Mouse (Mus musculus) midbrain, embryonic 15.5 days (tissue): ENCODE data around the gene Tmem98. TPM values are rescaled to one million over a fixed set of nuclear protein-coding genes. Genes with fewer than 3 reads are reported as not detected.

Source experiments
- ATAC-seq: fragments of 200-750 bp; cut with Nextera tagmentation; replicated peaks from 2 replicates; pipeline ENCODE4 v1.8.0; 2017; ENCODE audit warnings: moderate TSS enrichment
- H3K27ac ChIP-seq: fragments of 300-500 bp; sonication (generic); 2 replicates; pipeline ENCODE4 v1.5.1; 2015; ENCODE audit warnings: mild to moderate bottlenecking, inconsistent platforms
- H3K27me3 ChIP-seq: fragments of 300-500 bp; sonication (generic); replicated peaks from 2 replicates; pipeline ENCODE4 v1.6.1; 2015; ENCODE audit warnings: inconsistent platforms
- H3K36me3 ChIP-seq: fragments of 300-500 bp; sonication (generic); replicated peaks from 2 replicates; pipeline ENCODE4 v1.6.1; 2015; ENCODE audit warnings: inconsistent platforms
- H3K4me1 ChIP-seq: fragments of 300-500 bp; sonication (generic); 2 replicates; pipeline ENCODE4 v1.6.1; 2015; ENCODE audit warnings: inconsistent platforms
- H3K4me2 ChIP-seq: fragments of 300-500 bp; sonication (generic); 2 replicates; pipeline ENCODE4 v1.6.1; 2015; ENCODE audit warnings: inconsistent platforms, mild to moderate bottlenecking, moderate library complexity
- H3K4me3 ChIP-seq: fragments of 300-500 bp; sonication (generic); 2 replicates; pipeline ENCODE4 v1.5.1; 2015; ENCODE audit warnings: mild to moderate bottlenecking, inconsistent platforms
- H3K9ac ChIP-seq: fragments of 300-500 bp; sonication (generic); 2 replicates; pipeline ENCODE4 v1.6.1; 2015; ENCODE audit warnings: mild to moderate bottlenecking, inconsistent platforms
- H3K9me3 ChIP-seq: fragments of 300-500 bp; sonication (generic); 2 replicates; pipeline ENCODE4 v1.6.1; 2016; ENCODE audit warnings: inconsistent platforms
- whole genome bisulfite sequencing: fragments of 180-500 bp; shearing (Covaris S2); methylation state at CpG from one replicate; pipeline ENCODE4 v1.1.7; 2015; ENCODE audit warnings: mixed read lengths; 5-methylcytosine and 5-hydroxymethylcytosine counted together
- polyA plus RNA-seq: library from polyadenylated mRNA; unstranded; fragments of >200 nt; fragmentation: Nextera tagmentation; extraction: Ambion mirVana; gene quantifications from 2 replicates; pipeline ENCODE4 v1.2.1, GENCODE M21; 2015

Tmem98 gene
- polyA plus RNA-seq, 1 experiment from 2014 or later = 25.3 TPM

- no peak overlapping the region for H3K4me3 ChIP-seq
- no peak overlapping the region for H3K4me2 ChIP-seq
- no peaks in the 10 kb centered on the region for H3K9me3 ChIP-seq
- WGBS = 98% methylated on average over 1 of the region's 1 CpGs
- no peak overlapping the region for H3K27ac ChIP-seq
- no peak for ATAC-seq
- no peak overlapping the region for H3K9ac ChIP-seq
- no peaks in the 10 kb centered on the region for H3K27me3 ChIP-seq
- no peaks in the 10 kb centered on the region for H3K36me3 ChIP-seq
- H3K4me1 ChIP-seq = no peaks in the 10 kb centered on the region
Observed at GRCm38 (mm10) chr11:80868039-80868438, 58.1 kb downstream of the Tmem98 start.

Other genes with a start within 250 kb of the Tmem98 start
- 2.3 and 2.7 TPM in 2 replicates for gene Myo1d, start 30.1 kb upstream of the Tmem98 start, polyA plus RNA-seq
- not detected in 2 replicates for gene Spaca3, start 48.2 kb downstream of the Tmem98 start, polyA plus RNA-seq